Mouse (Mus musculus) midbrain, embryonic 11.5 days (tissue): Measurements from ENCODE around the gene Asb13. TPM values are rescaled to one million over a fixed set of nuclear protein-coding genes. Genes with fewer than 3 reads are reported as not detected.

Experiments used
- ATAC-seq: fragments of 200-750 bp; cut with Nextera tagmentation; 2 replicates; pipeline ENCODE4 v1.8.0; 2017; ENCODE audit warnings: moderate TSS enrichment, moderate library complexity; ENCODE audit not compliant: low FRiP score
- DNase-seq: peaks from one replicate; pipeline ENCODE4 v3.0.0; 2015; ENCODE audit warnings: low spot score; ENCODE audit errors: missing footprints
- H3K27ac ChIP-seq: fragments of 300-500 bp; sonication (generic); 2 replicates; pipeline ENCODE4 v1.5.1; 2014; ENCODE audit warnings: low read depth, low read length
- H3K27me3 ChIP-seq: fragments of 300-500 bp; sonication (generic); 2 replicates; pipeline ENCODE4 v1.6.1; 2014; ENCODE audit warnings: mild to moderate bottlenecking, low read length, moderate library complexity, mixed read lengths; ENCODE audit not compliant: control insufficient read depth, insufficient read depth
- H3K36me3 ChIP-seq: fragments of 300-500 bp; sonication (generic); 2 replicates; pipeline ENCODE4 v1.6.1; 2014; ENCODE audit warnings: mild to moderate bottlenecking, low read length, moderate library complexity, mixed read lengths; ENCODE audit not compliant: control insufficient read depth, insufficient read depth
- H3K4me1 ChIP-seq: fragments of 300-500 bp; sonication (generic); 2 replicates; pipeline ENCODE4 v1.6.1; 2014; ENCODE audit warnings: low read length; ENCODE audit not compliant: control insufficient read depth, insufficient read depth
- H3K4me2 ChIP-seq: fragments of 300-500 bp; sonication (generic); 2 replicates; pipeline ENCODE4 v1.6.1; 2014; ENCODE audit warnings: mild to moderate bottlenecking, moderate library complexity
- H3K4me3 ChIP-seq: fragments of 300-500 bp; sonication (generic); 2 replicates; pipeline ENCODE4 v1.5.1; 2014; ENCODE audit warnings: low read depth, low read length
- H3K9ac ChIP-seq: fragments of 300-500 bp; sonication (generic); 2 replicates; pipeline ENCODE4 v1.6.1; 2014; ENCODE audit warnings: low read length
- H3K9me3 ChIP-seq: fragments of 300-500 bp; sonication (generic); 2 replicates; pipeline ENCODE4 v1.6.1; 2016; ENCODE audit warnings: low read length; ENCODE audit not compliant: control insufficient read depth
- WGBS: fragments of 180-500 bp; shearing (Covaris S2); extraction: QIAGEN DNeasy Blood & Tissue Kit; methylation state at CpG from one replicate; pipeline ENCODE4 v1.1.7; 2014; 5-methylcytosine and 5-hydroxymethylcytosine counted together
- polyA plus RNA-seq: library from polyadenylated mRNA; unstranded; fragments of >200 nt; fragmentation: Nextera tagmentation; extraction: Ambion mirVana; gene quantifications from 2 replicates; pipeline ENCODE4 v1.2.1, GENCODE M21; 2014

Asb13 gene
- polyA plus RNA-seq, 1 experiment from 2014 or later = 9.6 TPM

GRCm38 (mm10) chr13:3670039-3670438, 36.2 kb downstream of the Asb13 start:
- WGBS = 68% methylated on average over 1 of the region's 1 CpGs
- Histone ChIP-seq H3K4me3 (no peak overlapping the region), H3K4me2 (no peak overlapping the region), H3K4me1 (no peaks in the 10 kb centered on the region), H3K36me3 (no peaks in the 10 kb centered on the region), H3K9ac (no peak overlapping the region), H3K9me3 (no peaks in the 10 kb centered on the region), H3K27me3 (no peaks in the 10 kb centered on the region), H3K27ac (no peak overlapping the region)
- ATAC-seq = no peak
- DNase-seq = peak; percentile 35

GRCm38 (mm10) chr13:3673151-3673550, 39.3 kb downstream of the Asb13 start:
- ATAC-seq = no peak
- no peak overlapping the region for H3K9ac ChIP-seq
- no peaks in the 10 kb centered on the region for H3K36me3 ChIP-seq
- H3K4me1 ChIP-seq = no peaks in the 10 kb centered on the region
- no peaks in the 10 kb centered on the region for H3K9me3 ChIP-seq
- H3K4me3 ChIP-seq = no peak overlapping the region
- no peak overlapping the region for H3K27ac ChIP-seq
- H3K4me2 ChIP-seq = no peak overlapping the region
- whole genome bisulfite sequencing = 82% methylated on average over 3 of the region's 3 CpGs
- peak; percentile 59 for DNase-seq
- no peaks in the 10 kb centered on the region for H3K27me3 ChIP-seq

GRCm38 (mm10) chr13:3673622-3674021, 39.8 kb downstream of the Asb13 start:
- no peaks in the 10 kb centered on the region for H3K9me3 ChIP-seq
- H3K4me3 ChIP-seq = no peak overlapping the region
- WGBS = 76% methylated on average over 4 of the region's 4 CpGs
- H3K9ac ChIP-seq = no peak overlapping the region
- ATAC-seq (no peak), DNase-seq (peak; percentile 21)
- H3K27me3 ChIP-seq = no peaks in the 10 kb centered on the region
- no peaks in the 10 kb centered on the region for H3K36me3 ChIP-seq
- H3K4me1 ChIP-seq = no peaks in the 10 kb centered on the region
- H3K4me2 ChIP-seq = no peak overlapping the region
- no peak overlapping the region for H3K27ac ChIP-seq

- Histone ChIP-seq H3K27me3 (no peaks in the 10 kb centered on the region), H3K4me3 (no peak overlapping the region), H3K4me1 (no peaks in the 10 kb centered on the region), H3K27ac (no peak overlapping the region), H3K36me3 (no peaks in the 10 kb centered on the region), H3K4me2 (no peak overlapping the region), H3K9ac (no peak overlapping the region), H3K9me3 (no peaks in the 10 kb centered on the region)
- peak; percentile 21 for DNase-seq
- ATAC-seq = no peak
- 85% methylated on average over 4 of the region's 4 CpGs for WGBS
These were observed 42.0 kb downstream of the Asb13 start for GRCm38 (mm10) chr13:3675855-3676254.

GRCm38 (mm10) chr13:3679098-3679497, 45.3 kb downstream of the Asb13 start:
- Histone ChIP-seq H3K4me1 (no peaks in the 10 kb centered on the region), H3K27me3 (no peaks in the 10 kb centered on the region), H3K36me3 (no peaks in the 10 kb centered on the region), H3K9me3 (no peaks in the 10 kb centered on the region), H3K9ac (no peak overlapping the region), H3K4me3 (no peak overlapping the region), H3K4me2 (no peak overlapping the region), H3K27ac (no peak overlapping the region)
- WGBS = 87% methylated on average over 4 of the region's 4 CpGs
- ATAC-seq = no peak
- DNase-seq = peak; percentile 21

- Histone ChIP-seq H3K36me3 (no peaks in the 10 kb centered on the region), H3K4me1 (no peaks in the 10 kb centered on the region), H3K9ac (no peak overlapping the region), H3K27ac (no peak overlapping the region), H3K9me3 (no peaks in the 10 kb centered on the region), H3K4me2 (no peak overlapping the region), H3K27me3 (no peaks in the 10 kb centered on the region), H3K4me3 (no peak overlapping the region)
- DNase-seq (peak; percentile 73), ATAC-seq (no peak)
- 66% methylated on average over 1 of the region's 1 CpGs for WGBS
These were observed 52.5 kb downstream of the Asb13 start for GRCm38 (mm10) chr13:3686306-3686705.

GRCm38 (mm10) chr13:3694599-3695343, 60.9 kb downstream of the Asb13 start:
- H3K4me1 ChIP-seq = peaks cover 7% of the 10 kb centered on the region
- H3K4me2 ChIP-seq = no peak overlapping the region
- no peak overlapping the region for H3K9ac ChIP-seq
- peak; percentile 86 for ATAC-seq
- H3K9me3 ChIP-seq = no peaks in the 10 kb centered on the region
- H3K4me3 ChIP-seq = no peak overlapping the region
- H3K36me3 ChIP-seq = no peaks in the 10 kb centered on the region
- WGBS = 14% methylated on average over 11 of the region's 11 CpGs
- DNase-seq = peak; percentile 85
- H3K27me3 ChIP-seq = no peaks in the 10 kb centered on the region
- no peak overlapping the region for H3K27ac ChIP-seq

GRCm38 (mm10) chr13:3696977-3697735, 63.3 kb downstream of the Asb13 start:
- Histone ChIP-seq H3K4me1 (peaks cover 7% of the 10 kb centered on the region), H3K27me3 (no peaks in the 10 kb centered on the region), H3K9ac (no peak overlapping the region), H3K36me3 (no peaks in the 10 kb centered on the region), H3K4me3 (no peak overlapping the region), H3K27ac (no peak overlapping the region), H3K4me2 (no peak overlapping the region), H3K9me3 (no peaks in the 10 kb centered on the region)
- peak; percentile 80 for DNase-seq
- 76% methylated on average over 8 of the region's 8 CpGs for WGBS
- ATAC-seq = no peak

GRCm38 (mm10) chr13:3700752-3701151, 66.9 kb downstream of the Asb13 start:
- no peaks in the 10 kb centered on the region for H3K4me1 ChIP-seq
- ATAC-seq = no peak
- H3K36me3 ChIP-seq = no peaks in the 10 kb centered on the region
- no peak overlapping the region for H3K27ac ChIP-seq
- no peak for DNase-seq
- WGBS = 87% methylated on average over 4 of the region's 4 CpGs
- H3K9ac ChIP-seq = no peak overlapping the region
- H3K27me3 ChIP-seq = no peaks in the 10 kb centered on the region
- no peaks in the 10 kb centered on the region for H3K9me3 ChIP-seq
- no peak overlapping the region for H3K4me2 ChIP-seq
- no peak overlapping the region for H3K4me3 ChIP-seq
